Mouse (Mus musculus) CH12F3 (cell line): ENCODE results near the gene Strn4.

Experiments
- in situ Hi-C: fragments of 300-500 bp; cut with MboI; formaldehyde crosslinking; loops from 2 replicates; pipeline ENCODE4 v1.14.3; 2020; ENCODE audit warnings: low sequenced_read_pairs

The Strn4 gene

GRCm38 (mm10) chr7:16815351-16815941 lies at the start of gene Strn4:
Gene Strn4, plus strand, starts transcription at chr7:16815889.
- in situ Hi-C loops: no loop called here

- in situ Hi-C loops: no loop called here
Observed at GRCm38 (mm10) chr7:16766443-16766842, 49.2 kb upstream of the Strn4 start.

GRCm38 (mm10) chr7:16775888-16776287 lies 39.8 kb upstream of the Strn4 start:
- in situ Hi-C loops: no loop called here

GRCm38 (mm10) chr7:16780076-16780475 lies 35.6 kb upstream of the Strn4 start:
- in situ Hi-C loops: no loop called here

- in situ Hi-C loops: no loop called here
Observed at GRCm38 (mm10) chr7:16780825-16781554, 34.7 kb upstream of the Strn4 start, which contains the start of gene Slc1a5. Gene Slc1a5, plus strand, starts transcription at chr7:16781340.

GRCm38 (mm10) chr7:16781555-16781815 lies 34.2 kb upstream of the Strn4 start:
- in situ Hi-C loops: no loop called here

- in situ Hi-C loops: no loop called here
Observed at GRCm38 (mm10) chr7:16781816-16782554, 33.7 kb upstream of the Strn4 start.

- in situ Hi-C loops: no loop called here
Observed at GRCm38 (mm10) chr7:16782555-16783125, 33.0 kb upstream of the Strn4 start.

GRCm38 (mm10) chr7:16783224-16783688 lies 32.4 kb upstream of the Strn4 start:
- in situ Hi-C loops: no loop called here

GRCm38 (mm10) chr7:16783758-16784415 lies 31.8 kb upstream of the Strn4 start:
- in situ Hi-C loops: no loop called here

- in situ Hi-C loops: no loop called here
Observed at GRCm38 (mm10) chr7:16784498-16784976, 31.2 kb upstream of the Strn4 start.

GRCm38 (mm10) chr7:16785541-16786083 lies 30.1 kb upstream of the Strn4 start:
- in situ Hi-C loops: no loop called here

- in situ Hi-C loops: no loop called here
Observed at GRCm38 (mm10) chr7:16792316-16792715, 23.4 kb upstream of the Strn4 start.

GRCm38 (mm10) chr7:16793010-16793725 lies 22.5 kb upstream of the Strn4 start:
- in situ Hi-C loops: no loop called here

GRCm38 (mm10) chr7:16794886-16795285 lies 20.8 kb upstream of the Strn4 start:
- in situ Hi-C loops: no loop called here

- in situ Hi-C loops: no loop called here
Observed at GRCm38 (mm10) chr7:16804409-16805028, 11.2 kb upstream of the Strn4 start.

- in situ Hi-C loops: no loop called here
Observed at GRCm38 (mm10) chr7:16807936-16808335, 7.8 kb upstream of the Strn4 start.

GRCm38 (mm10) chr7:16808647-16809046 lies 7.0 kb upstream of the Strn4 start:
- in situ Hi-C loops: no loop called here

- in situ Hi-C loops: no loop called here
Observed at GRCm38 (mm10) chr7:16809739-16810138, 6.0 kb upstream of the Strn4 start.
